Mouse (Mus musculus) limb, embryonic 11.5 days (tissue): Measurements from ENCODE around the gene Mrln. TPM values are rescaled to one million over a fixed set of nuclear protein-coding genes. Genes with fewer than 3 reads are reported as not detected.
"Not testable (repeated sequence)": the region's sequence is repeated elsewhere in the genome, so short reads cannot be mapped to it uniquely, and the experiment has no call there.

Source experiments
- ATAC-seq: fragments of 200-750 bp; cut with Nextera tagmentation; 2 replicates; pipeline ENCODE4 v1.8.0; 2017; ENCODE audit warnings: low read depth; ENCODE audit not compliant: insufficient number of reproducible peaks, low FRiP score, low TSS enrichment
- DNase-seq: peaks from one replicate; pipeline ENCODE4 v3.0.0-alpha.2; 2015; ENCODE audit warnings: low spot score
- H3K27ac ChIP-seq: fragments of 300-500 bp; sonication (generic); replicated peaks from 2 replicates; pipeline ENCODE4 v1.5.1; 2014; ENCODE audit warnings: low read depth, mild to moderate bottlenecking, low read length
- H3K27me3 ChIP-seq: fragments of 300-500 bp; sonication (generic); 2 replicates; pipeline ENCODE4 v1.6.1; 2014; ENCODE audit warnings: mild to moderate bottlenecking, low read length, mixed read lengths; ENCODE audit not compliant: control insufficient read depth, insufficient read depth
- H3K36me3 ChIP-seq: fragments of 300-500 bp; sonication (generic); 2 replicates; pipeline ENCODE4 v1.6.1; 2014; ENCODE audit warnings: mild to moderate bottlenecking, low read length, moderate library complexity, mixed read lengths; ENCODE audit not compliant: control insufficient read depth, insufficient read depth
- H3K4me1 ChIP-seq: fragments of 300-500 bp; sonication (generic); 2 replicates; pipeline ENCODE4 v1.6.1; 2014; ENCODE audit warnings: low read length, mixed read lengths; ENCODE audit not compliant: control insufficient read depth, insufficient read depth
- H3K4me2 ChIP-seq: fragments of 300-500 bp; sonication (generic); 2 replicates; pipeline ENCODE4 v1.6.1; 2014; ENCODE audit warnings: low read depth, mild to moderate bottlenecking, moderate library complexity; ENCODE audit not compliant: severe bottlenecking
- H3K4me3 ChIP-seq: fragments of 300-500 bp; sonication (generic); 2 replicates; pipeline ENCODE4 v1.5.1; 2014; ENCODE audit warnings: low read depth, low read length
- H3K9ac ChIP-seq: fragments of 300-500 bp; sonication (generic); 2 replicates; pipeline ENCODE4 v1.6.1; 2014; ENCODE audit warnings: mild to moderate bottlenecking, low read length
- H3K9me3 ChIP-seq: fragments of 300-500 bp; sonication (generic); 2 replicates; pipeline ENCODE4 v1.6.1; 2016; ENCODE audit warnings: low read length; ENCODE audit not compliant: control insufficient read depth
- WGBS: fragments of 180-500 bp; shearing (Covaris S2); extraction: QIAGEN DNeasy Blood & Tissue Kit; methylation state at CpG from one replicate; pipeline ENCODE4 v1.1.7; 2014; 5-methylcytosine and 5-hydroxymethylcytosine counted together
- polyA plus RNA-seq: library from polyadenylated mRNA; unstranded; fragments of >200 nt; fragmentation: Nextera tagmentation; extraction: Ambion mirVana; gene quantifications from 2 replicates; pipeline ENCODE4 v1.2.1, GENCODE M21; 2014

Gene Mrln
- polyA plus RNA-seq, 1 experiment from 2014 or later, result 10.4 TPM

DNA sequence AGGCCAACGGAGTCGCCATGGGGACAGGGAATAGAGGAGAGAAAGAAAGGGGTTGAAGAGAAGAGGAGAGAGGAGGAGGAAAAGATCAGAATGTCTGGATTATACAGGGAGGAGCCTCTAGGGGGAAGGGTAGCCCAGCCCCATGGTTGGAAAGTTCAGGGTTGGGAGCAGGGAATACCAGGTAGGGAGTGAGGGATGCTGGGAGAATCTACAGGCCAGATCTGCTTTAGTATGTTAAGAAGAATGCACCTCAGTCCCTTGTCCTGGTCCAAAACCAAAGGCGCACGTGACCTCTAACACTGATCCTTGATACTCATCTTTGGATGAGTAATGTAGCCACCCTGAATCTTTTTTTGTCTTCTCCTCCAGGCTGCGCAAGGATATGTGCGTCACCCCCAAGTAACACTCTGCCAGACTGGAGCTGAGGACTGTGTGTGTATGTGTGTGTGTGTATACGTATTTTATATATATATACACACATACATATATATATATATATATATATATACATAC, 5.5 kb upstream of the Mrln start:
- ATAC-seq, result no peak
- no peaks in the 10 kb centered on the region for H3K9me3 ChIP-seq
- 93% methylated on average over 7 of the region's 7 CpGs for WGBS
- no peak overlapping the region for H3K4me3 ChIP-seq
- no peak overlapping the region for H3K4me2 ChIP-seq
- H3K27ac ChIP-seq, result no peak overlapping the region
- H3K9ac ChIP-seq, result no peak overlapping the region
- H3K36me3 ChIP-seq, result no peaks in the 10 kb centered on the region
- no peaks in the 10 kb centered on the region for H3K27me3 ChIP-seq
- no peak for DNase-seq
- H3K4me1 ChIP-seq, result no peaks in the 10 kb centered on the region

DNA sequence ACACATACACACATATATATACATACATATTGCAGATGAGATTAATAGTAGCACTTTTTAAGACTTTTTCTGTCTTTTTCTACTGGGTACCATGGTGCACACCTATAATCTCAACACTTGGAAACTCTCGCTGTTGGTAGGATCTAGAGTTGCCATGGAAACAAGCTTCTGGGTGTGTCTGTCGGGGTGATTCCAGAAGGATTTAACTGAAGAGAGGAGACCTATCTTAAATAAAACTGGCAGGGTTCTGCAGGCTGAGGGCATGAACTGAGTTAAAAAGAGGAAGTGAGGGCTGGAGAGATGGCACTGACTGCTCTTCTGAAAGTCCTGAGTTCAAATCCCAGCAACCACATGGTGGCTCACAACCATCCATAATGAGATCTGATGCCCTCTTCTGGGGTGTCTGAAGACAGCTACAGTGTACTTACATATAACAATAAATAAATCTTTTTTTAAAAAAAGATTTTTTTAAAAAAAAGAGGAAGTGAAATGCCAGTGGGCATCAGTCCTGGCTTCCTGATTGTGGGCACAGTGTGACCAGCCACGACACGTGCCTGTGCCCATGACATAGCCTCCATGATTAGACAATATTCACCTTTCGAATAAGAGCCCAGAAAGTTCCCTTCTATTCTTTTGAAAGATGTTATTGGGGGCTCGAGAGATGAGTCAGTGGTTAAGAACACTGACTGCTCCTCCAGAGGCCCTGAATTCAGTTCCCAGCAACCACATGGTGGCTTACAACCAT, 4.8 kb upstream of the Mrln start:
- Histone ChIP-seq H3K27ac (no peak overlapping the region), H3K9ac (no peak overlapping the region), H3K4me2 (no peak overlapping the region), H3K9me3 (no peaks in the 10 kb centered on the region), H3K4me1 (0 out of 2 replicates have a peak, but pooled peaks cover 3% of the 10 kb centered on the region), H3K36me3 (no peaks in the 10 kb centered on the region), H3K4me3 (no peak overlapping the region), H3K27me3 (no peaks in the 10 kb centered on the region)
- 91% methylated on average over 6 of the region's 6 CpGs for WGBS
- ATAC-seq (no peak), DNase-seq (no peak)

DNA sequence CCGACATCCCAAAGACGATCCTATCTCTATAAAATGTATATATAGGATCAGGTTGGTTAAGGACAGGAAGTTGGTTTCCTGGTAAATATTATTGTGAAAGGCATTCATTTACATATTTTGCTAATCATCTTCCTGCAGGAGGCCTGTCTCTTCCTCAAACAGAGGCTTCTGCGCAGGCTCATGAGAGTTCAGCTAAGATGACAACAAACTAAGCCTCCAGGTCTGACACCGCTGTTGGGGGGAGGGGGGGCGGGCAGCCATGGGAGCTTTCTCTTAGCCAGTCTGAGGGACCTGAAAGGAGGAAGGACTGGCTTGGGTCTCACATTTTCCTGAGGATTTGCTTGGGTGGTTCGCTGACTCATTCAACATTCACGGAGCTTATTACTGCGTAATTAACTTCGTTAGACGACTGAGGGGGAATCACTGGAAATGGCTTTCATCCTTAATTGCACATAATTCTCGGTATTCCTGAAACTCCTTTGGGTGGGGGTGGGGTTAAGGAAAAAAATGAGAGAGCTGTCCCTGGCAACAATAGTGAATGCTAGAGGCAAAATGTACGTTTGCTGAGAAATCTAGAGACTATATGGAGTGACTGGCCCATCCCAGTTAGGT, 3.5 kb upstream of the Mrln start:
- H3K4me3 ChIP-seq, result no peak overlapping the region
- no peak overlapping the region for H3K4me2 ChIP-seq
- ATAC-seq (no peak), DNase-seq (no peak)
- H3K9ac ChIP-seq, result no peak overlapping the region
- no peaks in the 10 kb centered on the region for H3K27me3 ChIP-seq
- no peak overlapping the region for H3K27ac ChIP-seq
- no peaks in the 10 kb centered on the region for H3K9me3 ChIP-seq
- H3K36me3 ChIP-seq, result no peaks in the 10 kb centered on the region
- 0 out of 2 replicates have a peak, but pooled peaks cover 7% of the 10 kb centered on the region for H3K4me1 ChIP-seq
- WGBS, result 68% methylated on average over 12 of the region's 12 CpGs

DNA sequence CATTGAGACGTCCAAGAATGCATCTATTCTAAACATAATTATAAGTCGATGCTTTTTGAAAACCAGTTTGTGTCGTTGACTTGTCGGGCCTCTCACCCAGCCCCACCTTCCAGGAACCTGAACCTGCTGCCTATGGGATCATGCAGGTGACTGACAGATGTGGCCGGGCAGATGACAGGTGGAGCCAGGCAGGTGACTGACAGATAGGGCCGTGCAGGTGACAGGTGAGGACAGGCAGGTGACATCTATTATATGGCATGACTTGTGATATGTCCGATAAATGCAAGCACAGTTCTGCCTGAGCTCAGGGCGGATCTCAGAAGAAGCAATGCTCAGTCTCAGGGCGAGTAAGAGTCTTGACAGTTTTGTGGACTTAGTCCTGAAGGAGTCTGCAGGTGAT, 6.8 kb downstream of the Mrln start:
- no peak for ATAC-seq
- Histone ChIP-seq H3K9me3 (no peaks in the 10 kb centered on the region), H3K4me3 (no peak overlapping the region), H3K4me2 (no peak overlapping the region), H3K27me3 (no peaks in the 10 kb centered on the region), H3K4me1 (no peaks in the 10 kb centered on the region), H3K27ac (no peak overlapping the region), H3K9ac (no peak overlapping the region), H3K36me3 (no peaks in the 10 kb centered on the region)
- DNase-seq, result no peak
- WGBS, result 84% methylated on average over 9 of the region's 9 CpGs

DNA sequence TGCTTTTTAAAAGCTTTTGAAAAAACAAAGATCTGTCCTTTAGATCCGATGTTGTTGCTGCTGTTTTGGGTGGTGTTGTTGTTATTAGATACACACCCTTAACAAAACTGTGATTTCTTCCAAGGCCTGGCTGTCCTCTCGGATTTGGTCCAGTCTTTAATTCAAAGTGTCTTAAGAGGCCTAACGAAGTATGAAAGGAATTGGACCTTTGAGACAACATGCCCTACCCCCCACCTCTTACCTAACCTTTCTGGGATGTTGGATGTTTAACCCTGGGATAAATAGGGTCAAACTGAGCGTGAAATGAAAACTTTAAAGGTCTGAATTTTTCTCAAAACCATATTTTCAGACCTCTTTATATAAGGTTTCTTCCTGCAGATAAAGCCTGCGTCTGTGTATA, 16.5 kb downstream of the Mrln start:
- WGBS, result 79% methylated on average over 5 of the region's 5 CpGs
- no peaks in the 10 kb centered on the region for H3K27me3 ChIP-seq

DNA sequence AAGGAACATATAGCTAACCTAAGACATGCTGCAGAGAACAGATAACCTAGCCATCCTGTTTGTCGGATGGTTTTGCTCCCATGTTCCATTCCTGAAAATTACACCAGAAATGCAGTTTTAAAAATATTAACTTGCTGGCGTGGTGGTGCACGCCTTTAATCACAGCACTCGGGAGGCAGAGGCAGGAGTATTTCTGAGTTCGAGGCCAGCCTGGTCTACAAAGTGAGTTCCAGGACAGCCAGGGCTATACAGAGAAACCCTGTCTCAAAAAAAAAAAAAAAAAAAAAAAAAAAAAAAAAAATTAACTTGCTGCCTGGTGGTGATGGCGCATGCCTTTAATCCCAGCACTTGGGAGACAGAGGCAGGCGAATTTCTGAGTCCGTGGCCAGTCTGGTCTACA, 17.8 kb downstream of the Mrln start:
- not testable (repeated sequence) for H3K4me1 ChIP-seq, ATAC-seq, DNase-seq, H3K4me2 ChIP-seq, H3K4me3 ChIP-seq, H3K27ac ChIP-seq, H3K36me3 ChIP-seq, H3K27me3 ChIP-seq, H3K9ac ChIP-seq, H3K9me3 ChIP-seq
- WGBS, result 96% methylated on average over 8 of the region's 8 CpGs

More for the DNA sequence above, 16.5 kb downstream of the Mrln start:
- H3K4me2 ChIP-seq, result no peak overlapping the region
- DNase-seq (no peak), ATAC-seq (no peak)
- H3K4me1 ChIP-seq, result no peaks in the 10 kb centered on the region
- no peaks in the 10 kb centered on the region for H3K36me3 ChIP-seq
- no peak overlapping the region for H3K27ac ChIP-seq
- H3K9me3 ChIP-seq, result no peaks in the 10 kb centered on the region
- no peak overlapping the region for H3K4me3 ChIP-seq
- no peak overlapping the region for H3K9ac ChIP-seq

DNA sequence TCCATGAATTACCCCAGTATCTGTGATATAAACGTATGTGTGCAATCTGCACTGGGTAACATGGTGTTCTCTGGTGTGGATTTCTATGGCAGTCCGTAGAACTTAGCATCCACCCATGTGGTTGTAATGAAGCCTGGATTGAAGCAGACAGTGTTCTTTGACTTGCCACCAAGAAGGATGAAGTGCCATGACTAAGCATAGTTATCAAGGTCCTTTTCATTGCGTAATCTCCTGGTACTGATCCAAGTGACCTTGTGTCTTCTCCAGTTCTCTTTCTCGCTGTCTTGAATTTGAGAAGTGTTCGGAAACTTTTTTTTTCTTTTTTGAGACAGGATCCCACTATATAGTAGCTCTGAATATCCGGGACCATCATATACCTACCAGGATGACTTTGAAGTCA, 20.1 kb downstream of the Mrln start:
- H3K4me2 ChIP-seq, result no peak overlapping the region
- no peak for DNase-seq
- ATAC-seq, result no peak
- H3K36me3 ChIP-seq, result no peaks in the 10 kb centered on the region
- H3K4me1 ChIP-seq, result no peaks in the 10 kb centered on the region
- 83% methylated on average over 6 of the region's 6 CpGs for WGBS
- H3K27me3 ChIP-seq, result no peaks in the 10 kb centered on the region
- no peaks in the 10 kb centered on the region for H3K9me3 ChIP-seq
- no peak overlapping the region for H3K4me3 ChIP-seq
- H3K27ac ChIP-seq, result no peak overlapping the region
- H3K9ac ChIP-seq, result no peak overlapping the region

DNA sequence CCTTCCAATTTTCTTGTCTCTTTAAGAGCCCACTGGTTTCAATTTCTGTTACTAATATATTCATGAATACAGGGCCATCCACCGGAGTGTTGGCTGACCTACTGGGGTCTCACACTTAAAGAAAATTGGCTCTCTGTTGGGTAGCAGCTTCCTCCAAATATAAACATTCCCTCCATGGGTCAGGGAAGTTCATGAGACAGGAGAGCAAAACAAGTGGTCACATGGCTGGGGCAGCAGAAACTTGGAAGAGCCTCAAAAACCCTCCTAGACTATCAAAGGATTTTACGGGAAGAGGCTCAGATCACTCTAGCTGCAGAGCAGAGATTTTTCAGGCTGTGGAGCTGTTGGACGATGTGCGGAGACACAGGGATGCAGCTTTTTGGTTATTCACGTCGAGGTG, 21.3 kb downstream of the Mrln start:
- H3K9me3 ChIP-seq, result no peaks in the 10 kb centered on the region
- DNase-seq (no peak), ATAC-seq (no peak)
- H3K4me2 ChIP-seq, result no peak overlapping the region
- no peaks in the 10 kb centered on the region for H3K4me1 ChIP-seq
- no peak overlapping the region for H3K4me3 ChIP-seq
- H3K27ac ChIP-seq, result no peak overlapping the region
- H3K27me3 ChIP-seq, result no peaks in the 10 kb centered on the region
- no peak overlapping the region for H3K9ac ChIP-seq
- H3K36me3 ChIP-seq, result no peaks in the 10 kb centered on the region
- 79% methylated on average over 6 of the region's 6 CpGs for WGBS
